Mouse (Mus musculus) liver, postnatal 0 days (tissue): ENCODE results near the gene Poc1a.

Experiments
- CTCF ChIP-seq: sonication (generic); IDR thresholded peaks from 2 replicates; pipeline ENCODE4 v1.5.1; 2016; ENCODE audit warnings: antibody characterized with exemption, low read depth
- EP300 ChIP-seq: IDR thresholded peaks from 2 replicates; pipeline ENCODE4 v1.6.1; 2016; ENCODE audit warnings: antibody characterized with exemption, low read depth, mild to moderate bottlenecking

DNA sequence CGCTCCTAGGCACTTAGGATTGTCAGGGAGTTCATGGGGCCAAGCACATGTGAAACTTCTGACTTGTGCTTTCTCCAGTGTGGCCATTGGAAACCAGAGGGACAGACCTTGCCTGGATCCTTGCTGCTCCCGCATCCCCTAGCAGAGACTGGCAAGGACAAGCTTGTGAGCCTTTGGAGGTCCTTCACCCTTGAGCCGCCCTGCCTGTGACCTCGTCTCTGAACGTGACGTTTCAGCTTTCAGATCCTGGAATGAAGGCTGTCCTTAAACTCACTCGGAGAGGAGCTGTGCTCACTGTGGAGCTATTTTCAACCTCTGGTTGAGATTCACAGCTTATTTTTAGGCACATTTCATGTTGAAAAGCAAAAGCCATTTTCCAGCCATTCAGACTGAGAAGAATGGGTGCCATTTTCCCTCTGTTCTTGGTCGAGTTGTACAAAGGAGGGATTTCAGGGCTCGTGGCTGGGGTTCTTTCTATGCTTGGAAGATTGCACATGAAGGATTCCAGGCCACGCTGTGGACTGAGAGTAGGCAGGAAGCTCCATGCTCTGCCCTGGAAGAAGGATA, 30.8 kb downstream of the Poc1a start:
- no peak for TF ChIP-seq CTCF
- TF ChIP-seq EP300, result no peak
